Mouse (Mus musculus): ENCODE measurements around the gene Lhx4.

Lhx4 gene

DNA sequence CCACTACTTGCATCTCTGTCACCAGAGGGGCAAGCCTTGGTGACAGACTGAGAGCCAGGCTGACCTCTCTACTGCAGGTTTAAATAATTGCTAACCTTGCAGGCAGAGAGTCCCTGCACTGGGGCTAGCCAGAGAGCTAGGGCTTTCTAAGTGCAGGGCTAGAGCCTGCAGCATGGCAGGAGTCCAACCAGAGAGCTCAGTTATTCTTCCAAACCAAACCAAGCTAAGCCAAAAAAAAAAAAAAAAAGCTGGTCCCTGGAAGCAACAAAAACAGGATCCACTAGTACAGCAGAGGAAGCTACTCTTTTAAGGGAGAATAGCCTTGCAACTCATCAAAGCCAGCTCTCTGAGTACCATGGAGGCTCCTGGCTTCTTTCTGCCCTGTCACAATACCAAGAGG, 50.6 kb downstream of the Lhx4 start:
- no peak for DNase-seq

GRCm38 (mm10) chr1:155698373-155699159, 52.9 kb downstream of the Lhx4 start:
- DNase-seq, result no peak

- DNase-seq, result no peak
These were observed 58.0 kb downstream of the Lhx4 start for GRCm38 (mm10) chr1:155693443-155693842.

DNA sequence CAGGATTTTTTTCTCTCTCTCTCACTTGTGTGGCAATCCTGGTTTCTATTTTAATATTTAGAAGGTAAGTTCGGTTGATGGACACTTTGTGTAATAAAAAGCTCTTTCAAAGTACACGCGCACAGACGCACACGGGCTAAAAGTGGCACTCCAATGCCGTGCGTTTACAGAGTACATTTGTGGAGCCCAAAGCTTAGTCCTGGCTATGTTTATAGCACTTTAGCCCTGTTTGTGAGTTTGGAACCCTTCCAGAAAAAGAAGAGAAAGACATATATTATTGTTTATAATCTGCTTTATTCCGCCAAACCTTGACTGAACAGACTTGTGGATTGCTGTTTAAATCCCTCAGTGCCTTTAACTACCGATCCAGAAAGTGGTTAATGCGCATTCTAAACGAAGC, 58.5 kb downstream of the Lhx4 start:
- DNase-seq, result no peak

DNA sequence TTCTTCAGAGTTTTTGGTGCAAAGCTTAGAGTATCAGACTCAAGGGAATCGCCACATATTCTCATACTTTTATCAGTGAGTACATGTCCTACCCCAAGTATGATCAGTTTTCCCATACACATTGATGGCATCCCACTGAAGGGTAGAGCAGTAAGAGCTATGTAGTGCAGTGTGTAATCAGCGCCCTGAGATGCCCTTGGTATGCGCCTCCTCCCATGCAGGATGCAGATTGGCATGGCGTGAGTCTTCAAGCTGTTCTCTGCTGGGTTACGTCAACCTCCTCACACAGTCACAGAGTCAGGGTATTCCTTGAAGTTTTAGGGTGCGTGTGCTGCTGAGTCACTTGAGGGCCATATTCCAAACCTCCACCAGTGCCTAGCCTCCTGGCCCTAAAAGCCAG, 59.3 kb downstream of the Lhx4 start:
- DNase-seq, result no peak

GRCm38 (mm10) chr1:155689558-155689957, 61.9 kb downstream of the Lhx4 start:
- DNase-seq, result no peak

DNA sequence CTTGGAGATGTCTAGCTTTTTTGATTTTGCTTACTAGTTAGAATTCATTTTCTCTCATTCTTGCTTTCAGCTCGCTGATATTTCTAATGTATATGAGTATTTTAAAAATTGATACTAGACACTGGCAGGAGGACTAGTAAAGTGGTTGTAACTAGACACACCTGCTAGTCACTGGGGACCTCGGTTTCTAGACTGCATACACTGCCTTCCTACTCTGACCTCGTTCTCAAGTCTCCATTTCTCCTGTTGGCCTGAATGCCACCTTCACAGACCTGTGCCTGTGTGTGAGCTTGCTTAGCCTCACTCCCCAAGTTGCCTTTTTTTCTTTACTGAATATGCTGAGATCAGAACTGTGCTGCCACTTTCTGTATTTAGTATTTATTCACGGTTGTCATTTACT, 62.3 kb downstream of the Lhx4 start:
- no peak for DNase-seq

GRCm38 (mm10) chr1:155686816-155687215, 64.7 kb downstream of the Lhx4 start:
- peak; percentile 22 for DNase-seq

DNA sequence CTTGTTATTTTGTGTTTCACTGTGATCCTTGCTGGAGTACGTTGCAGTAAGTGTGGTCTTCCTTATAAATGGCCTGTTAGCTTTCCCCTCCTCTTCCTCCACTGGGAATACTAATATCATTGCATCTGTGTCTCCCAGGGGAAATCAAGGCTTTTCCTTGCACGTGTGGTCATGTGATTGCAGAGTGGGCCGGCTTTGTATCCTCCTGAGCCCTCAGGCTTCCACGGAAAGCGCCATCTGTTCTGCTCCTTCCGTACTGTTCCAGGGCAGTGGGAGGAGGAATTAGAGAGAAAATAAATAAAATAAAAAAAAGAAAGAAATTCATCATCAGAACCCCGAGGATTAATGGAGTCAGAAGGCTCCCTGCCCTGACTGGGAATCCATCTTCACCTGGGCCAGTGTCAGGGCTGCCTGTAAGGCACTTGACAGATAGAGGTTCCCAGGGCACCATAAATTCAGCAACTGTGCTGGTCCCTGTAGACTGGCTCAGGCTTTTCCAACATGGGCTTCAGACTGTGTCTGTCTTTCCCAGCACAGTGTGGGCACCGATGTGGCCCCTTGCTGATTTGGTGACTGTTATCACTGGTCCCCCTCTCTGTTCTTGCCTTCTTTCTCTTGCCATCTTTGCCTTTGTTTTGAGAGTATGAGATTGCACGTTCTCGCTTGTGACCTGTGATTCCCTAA, 70.2 kb downstream of the Lhx4 start:
- DNase-seq, result no peak

GRCm38 (mm10) chr1:155675570-155675969, 75.9 kb downstream of the Lhx4 start:
- DNase-seq, result no peak

DNA sequence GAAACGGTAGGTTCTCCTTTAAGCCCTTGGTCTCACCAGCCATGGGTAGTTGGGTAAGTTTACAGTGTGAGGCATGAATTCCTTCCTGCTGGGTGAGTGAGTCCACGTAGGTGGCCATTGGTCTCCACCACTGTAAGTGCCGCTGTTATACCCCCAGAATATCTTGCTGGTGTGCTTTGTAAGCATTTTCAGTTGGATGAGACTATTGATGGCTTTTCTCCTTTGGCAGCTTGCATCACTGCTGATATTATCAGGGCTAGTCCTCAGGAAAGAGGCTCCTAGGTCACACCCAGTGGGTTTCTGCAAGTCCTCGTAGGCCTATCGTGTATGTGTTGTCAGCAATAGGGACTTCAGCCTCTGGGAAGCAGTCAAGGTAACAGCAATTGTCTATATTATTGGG, 87.5 kb downstream of the Lhx4 start:
- no peak for DNase-seq

GRCm38 (mm10) chr1:155656321-155656720, 95.2 kb downstream of the Lhx4 start:
- no peak for DNase-seq

DNA sequence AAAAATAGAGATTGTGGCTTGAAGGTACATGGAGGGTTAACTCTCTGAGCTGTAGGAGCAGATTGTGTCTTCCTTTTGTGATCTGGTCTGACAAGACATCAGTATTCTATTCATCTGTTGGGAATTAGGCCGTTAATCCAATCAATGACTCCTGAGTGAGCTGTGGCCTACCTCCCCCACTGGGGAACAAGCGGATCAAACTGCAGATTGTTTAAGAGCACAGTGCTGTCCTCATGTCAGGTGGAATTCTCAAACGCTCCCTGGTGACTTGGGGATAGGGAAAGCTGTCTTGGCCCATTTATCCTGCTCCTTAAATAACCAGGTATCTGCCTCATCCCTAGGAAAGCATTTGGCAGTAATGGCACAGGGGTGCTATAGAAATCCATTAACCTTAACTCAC, 96.5 kb downstream of the Lhx4 start:
- DNase-seq, result no peak

GRCm38 (mm10) chr1:155650121-155650846, 101.2 kb downstream of the Lhx4 start:
- DNase-seq, result peak; percentile 4
